Mouse (Mus musculus) layer of hippocampus, postnatal 25 days (tissue): ENCODE data around the gene Fam149a. TPM values are rescaled to one million over a fixed set of nuclear protein-coding genes. Genes with fewer than 3 reads are reported as not detected.
"Not testable (repeated sequence)": the region's sequence is repeated elsewhere in the genome, so short reads cannot be mapped to it uniquely, and the experiment has no call there.

Source experiments
- DNase-seq, 2 experiments: peaks; one replicate each; pipeline ENCODE4 v3.0.0; 2022; ENCODE audit warnings: mixed read lengths in 2 of 2, low spot score in 1 of 2; ENCODE audit errors: extremely low spot score in 1 of 2
- total RNA-seq, 2 experiments: library from RNA; stranded (reverse); gene quantifications; 2 replicates each; pipeline ENCODE4 v1.2.3; 2021

Fam149a gene
- total RNA-seq, 2 experiments from 2014 or later = 12.8 to 13.6 TPM

- DNase-seq = no peak
Measured at GRCm38 (mm10) chr8:45333493-45333892, 48.6 kb downstream of the Fam149a start.

GRCm38 (mm10) chr8:45332685-45333409 is 49.2 kb downstream of the Fam149a start, which contains the start of gene Cyp4v3:
TSS of gene Cyp4v3 (minus strand) at chr8:45333216.
- peak in 1 of 2 experiments; percentile 31 for DNase-seq

DNA sequence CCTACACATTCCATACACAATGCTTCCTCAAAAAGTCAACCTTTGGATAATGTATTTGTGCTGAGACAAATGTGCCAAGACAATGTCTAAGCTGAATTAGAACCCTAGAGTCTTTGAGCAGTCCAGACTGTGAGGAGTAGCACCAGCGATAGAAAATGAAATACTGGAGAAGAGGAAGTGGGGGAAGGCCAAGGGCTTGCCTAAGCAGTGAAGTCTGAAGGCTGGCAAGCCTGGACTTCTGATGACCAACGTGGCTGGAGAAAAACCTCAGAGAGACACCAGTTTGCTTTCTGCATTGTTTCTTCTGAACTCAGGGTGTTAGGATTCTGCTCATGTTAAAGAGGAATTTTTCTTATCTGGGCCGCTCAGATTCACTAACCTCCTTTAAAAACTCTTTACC is 51.2 kb downstream of the Fam149a start:
- no peak for DNase-seq

GRCm38 (mm10) chr8:45329206-45329980 is 52.7 kb downstream of the Fam149a start:
- DNase-seq = no peak

- not testable (repeated sequence) for DNase-seq
Measured at GRCm38 (mm10) chr8:45327076-45327475, 55.0 kb downstream of the Fam149a start.

- DNase-seq = no peak
Measured at GRCm38 (mm10) chr8:45324151-45324550, 57.9 kb downstream of the Fam149a start.

GRCm38 (mm10) chr8:45321365-45321764 is 60.7 kb downstream of the Fam149a start:
- DNase-seq = no peak

GRCm38 (mm10) chr8:45320930-45321329 is 61.2 kb downstream of the Fam149a start:
- no peak for DNase-seq

- DNase-seq = no peak
Measured at GRCm38 (mm10) chr8:45310967-45311366, 71.1 kb downstream of the Fam149a start.

DNA sequence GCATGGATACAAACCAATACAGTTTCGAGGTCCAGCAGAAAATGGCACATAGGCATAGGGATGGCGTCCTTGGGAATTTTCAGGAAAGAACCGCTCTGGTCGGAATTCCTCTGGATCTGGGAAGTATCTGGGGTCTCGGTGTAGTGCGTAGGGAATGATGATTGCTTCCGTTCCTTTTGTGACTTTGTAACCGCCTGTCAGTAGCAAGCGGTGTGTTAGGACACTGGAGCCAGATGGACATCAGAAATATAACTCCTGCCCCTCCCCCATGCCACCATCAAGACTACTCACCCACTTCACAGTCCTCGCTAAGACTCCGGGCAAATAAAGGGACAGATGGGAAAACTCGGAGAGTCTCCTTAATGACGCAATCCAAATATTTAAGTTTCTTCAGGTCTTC is 73.7 kb downstream of the Fam149a start, which contains the start of gene Gm45753:
Gene Gm45753, minus strand, starts transcription at position 101 of the 400 bp plus-strand sequence.
- DNase-seq = no peak

DNA sequence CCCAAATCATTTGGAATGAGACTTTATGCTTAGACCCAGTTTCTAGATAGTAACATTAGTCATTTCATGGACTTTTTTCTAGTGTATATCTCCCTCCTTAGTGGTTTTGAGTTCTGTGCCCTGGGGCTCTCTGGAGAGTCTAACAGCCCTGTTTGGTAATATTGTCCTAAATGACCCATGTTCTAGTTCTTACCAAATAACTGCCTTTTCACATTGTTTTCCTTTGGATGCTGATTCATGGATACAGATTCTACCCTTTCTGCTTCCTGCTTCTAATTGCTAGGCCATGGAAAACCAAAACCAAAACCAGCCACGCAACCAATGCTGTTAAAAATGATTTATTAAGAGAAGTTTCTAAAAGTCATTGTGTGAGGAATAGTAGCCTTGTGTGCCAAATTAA is 76.6 kb downstream of the Fam149a start:
- no peak for DNase-seq

GRCm38 (mm10) chr8:45304354-45304753 is 77.7 kb downstream of the Fam149a start:
- DNase-seq = no peak

DNA sequence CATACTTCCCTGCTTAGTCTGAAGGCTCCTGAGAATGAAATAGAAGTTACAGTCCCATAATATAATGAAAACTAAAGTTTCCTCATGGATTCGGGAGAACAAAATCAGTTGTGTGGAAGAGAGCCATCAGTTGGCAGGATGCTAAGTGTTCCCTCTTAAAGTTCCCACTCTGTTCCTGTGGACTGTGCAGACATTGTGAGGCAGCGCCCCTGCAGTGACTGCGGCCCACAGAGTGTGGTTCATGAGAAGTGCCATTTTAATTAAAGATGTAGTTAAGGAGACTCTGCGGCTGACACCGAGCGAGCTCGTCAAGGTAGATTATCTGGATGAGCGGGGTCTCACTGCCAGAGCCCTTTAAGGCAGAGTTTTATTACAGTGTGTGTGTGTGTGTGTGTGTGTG is 79.7 kb downstream of the Fam149a start:
- no peak for DNase-seq

DNA sequence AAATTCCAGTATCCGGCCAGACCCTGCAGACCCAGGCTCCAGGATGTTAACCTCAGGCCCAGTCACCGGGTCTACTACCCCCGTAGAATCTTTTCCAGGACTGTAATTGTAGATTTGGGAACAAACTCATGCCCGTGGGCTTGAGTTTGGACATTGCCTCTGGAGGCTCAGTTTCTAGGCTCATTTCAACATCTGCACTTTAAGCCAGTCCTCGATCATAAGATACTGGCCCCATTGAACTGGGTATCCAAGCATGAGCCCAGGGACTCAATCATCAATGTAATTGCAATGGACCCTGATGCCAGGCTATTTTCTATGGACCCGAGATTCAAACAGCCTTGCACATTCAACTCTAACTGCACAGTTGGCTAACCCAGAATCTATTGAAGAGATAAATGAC is 86.8 kb downstream of the Fam149a start:
- DNase-seq = no peak

- DNase-seq = no peak
Measured at GRCm38 (mm10) chr8:45294687-45295086, 87.4 kb downstream of the Fam149a start, which contains the start of gene Klkb1. TSS of gene Klkb1 (minus strand) at chr8:45294859.

- DNase-seq = peak; percentile 12 to 39
Measured at GRCm38 (mm10) chr8:45291790-45292189, 90.3 kb downstream of the Fam149a start.

Other genes with a start within 250 kb of the Fam149a start
- gene F11, start 120.3 kb downstream of the Fam149a start, total RNA-seq = not detected
- under 1 TPM in 1 of 2 experiments, not detected in 1; 0.05 TPM for gene Klkb1, start 87.4 kb downstream of the Fam149a start, total RNA-seq
- gene Gm45753, start 73.8 kb downstream of the Fam149a start, total RNA-seq = not detected
- 1 to 10 TPM; 7.7 TPM for gene Cyp4v3, start 49.1 kb downstream of the Fam149a start, total RNA-seq
- 10 to 100 TPM in 1 of 2 experiments, 1 to 10 TPM in 1; 9.8 to 12.5 TPM for gene Tlr3, start 28.8 kb upstream of the Fam149a start, total RNA-seq
- gene Sorbs2, start 125.5 kb upstream of the Fam149a start, total RNA-seq = 100 to 1,000 TPM; 150 to 200 TPM